Mouse (Mus musculus): ENCODE data around the gene Plekhg5.
"Not testable (repeated sequence)": the region's sequence is repeated elsewhere in the genome, so short reads cannot be mapped to it uniquely, and the experiment has no call there.

Gene Plekhg5

DNA sequence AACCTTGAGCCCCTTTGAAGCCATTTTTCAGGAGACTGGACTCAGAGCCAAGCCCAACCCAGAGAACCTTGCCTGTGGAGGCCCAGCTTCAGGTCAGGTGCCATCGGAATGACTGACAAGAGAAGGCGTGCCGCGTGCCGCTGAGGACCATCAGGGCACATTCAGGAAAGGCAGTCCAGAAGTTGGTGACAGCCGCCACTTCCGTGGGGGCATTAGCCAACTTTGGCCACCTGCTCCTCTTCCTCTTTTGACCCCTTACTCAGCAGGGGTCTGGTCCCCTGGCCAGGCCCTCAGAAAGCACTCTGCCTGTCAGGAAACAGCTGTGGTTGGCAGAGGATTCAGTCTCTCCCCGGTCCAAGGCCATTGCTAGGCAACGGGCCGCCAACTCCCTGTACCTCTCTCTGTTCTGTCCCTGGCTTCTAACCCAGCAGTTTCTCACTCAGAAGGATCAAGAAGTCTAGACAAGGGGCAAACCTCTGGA lies at the start of gene Plekhg5:
TSS of gene Plekhg5 (plus strand) at position 378 of the 481 bp plus-strand sequence.
- peak in 1 of 2 experiments; percentile 47 for DNase-seq

DNA sequence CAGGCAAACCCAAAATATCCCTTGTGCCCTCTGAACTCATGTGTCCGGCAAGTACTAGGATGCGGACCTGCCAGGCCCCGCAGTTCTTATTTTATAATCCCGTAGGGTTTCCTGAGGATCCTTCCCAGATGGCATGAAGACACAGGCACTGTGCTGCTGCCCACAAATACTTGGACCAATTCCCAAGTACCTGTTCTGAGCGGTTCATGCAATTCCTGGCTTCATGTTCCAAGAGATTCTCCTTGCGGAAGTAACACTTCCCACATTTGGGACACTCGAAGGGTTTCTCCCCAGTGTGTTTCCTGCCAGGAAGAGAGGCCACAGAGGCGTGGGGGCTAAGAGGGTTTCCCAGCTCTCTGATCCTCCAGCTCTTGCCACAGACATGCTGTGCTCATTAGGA lies 49.8 kb upstream of the Plekhg5 start:
- DNase-seq = no peak

- no peak for DNase-seq
Measured at GRCm38 (mm10) chr4:152024525-152024924, 47.8 kb upstream of the Plekhg5 start.

DNA sequence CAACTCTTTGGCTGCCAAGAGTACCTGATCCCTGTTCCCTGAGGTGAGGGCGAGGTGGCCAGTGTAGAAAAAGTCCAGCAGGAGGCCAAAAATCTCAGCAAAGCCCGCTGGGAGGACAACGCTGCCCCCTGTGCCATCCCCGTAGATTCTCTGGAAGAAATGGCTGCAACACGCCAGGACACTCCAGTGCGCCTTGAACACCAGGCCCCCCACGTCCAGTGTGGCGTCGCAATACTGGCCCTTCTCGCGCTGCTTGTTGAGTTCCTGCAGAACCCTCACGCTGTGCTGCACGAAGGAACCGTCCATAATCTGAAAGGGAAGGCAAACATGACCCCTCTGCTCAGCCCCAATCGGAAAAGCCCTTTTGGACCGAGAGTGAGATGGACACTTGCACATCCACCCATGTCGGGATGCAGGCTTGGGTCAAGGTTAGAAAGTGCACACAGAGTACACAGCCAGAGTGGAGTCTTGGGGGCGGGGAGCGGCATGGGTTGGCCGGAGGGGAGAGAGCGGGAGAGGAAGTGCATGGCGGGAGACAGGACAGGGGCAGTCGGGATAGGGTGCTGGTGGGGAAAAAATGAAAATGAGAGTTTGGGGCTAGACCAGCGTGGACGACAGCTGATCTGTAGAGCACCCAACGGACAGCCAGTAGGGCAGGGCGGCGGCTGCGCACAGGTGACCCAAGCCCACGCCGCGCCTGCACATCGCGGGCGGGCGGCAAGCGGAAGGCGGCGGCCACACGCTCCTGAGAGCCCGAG lies 45.4 kb upstream of the Plekhg5 start:
- peak in 1 of 2 experiments; percentile 69 for DNase-seq

DNA sequence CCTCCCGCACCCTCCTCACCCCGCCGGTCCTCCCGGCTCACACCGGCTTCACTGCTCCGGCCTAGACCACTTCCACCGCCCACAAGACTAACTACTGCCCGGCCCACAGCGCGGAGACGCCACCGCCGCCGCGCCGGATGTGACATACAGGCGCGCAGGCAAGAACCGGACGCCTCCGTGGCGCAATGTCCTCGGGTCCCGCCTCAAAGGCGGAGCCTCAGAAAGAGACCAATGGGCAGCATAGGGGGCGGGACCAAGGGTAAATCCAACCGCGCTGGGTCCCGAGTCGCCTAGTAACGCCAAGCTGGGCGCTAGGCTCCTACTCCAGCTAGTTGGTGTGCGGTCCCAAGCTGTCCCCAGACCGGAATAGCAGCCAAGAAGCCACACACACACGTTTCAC lies 44.8 kb upstream of the Plekhg5 start, which contains the start of gene Zbtb48:
TSS of gene Zbtb48 (minus strand) at position 148 of the 400 bp plus-strand sequence.
- peak; percentile 98 to 99 for DNase-seq

DNA sequence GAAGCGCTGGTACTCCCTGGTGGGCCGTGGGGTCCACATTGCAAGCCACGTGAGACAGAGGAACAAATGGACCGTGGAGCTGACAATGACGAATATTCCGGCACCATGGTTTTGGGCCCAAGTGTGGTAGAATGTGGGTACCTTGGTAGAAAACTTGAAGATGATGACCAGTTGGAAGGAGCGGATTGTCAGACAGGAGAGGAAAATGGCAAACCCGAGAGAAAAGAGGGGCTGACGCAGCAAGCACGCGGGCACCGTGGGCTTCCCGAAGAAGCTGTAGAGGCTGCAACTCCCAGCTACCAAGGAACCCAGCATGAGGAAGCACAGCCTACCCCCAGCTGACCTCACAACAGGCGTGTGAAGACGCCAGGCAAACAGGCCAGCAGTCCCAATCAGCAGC lies 43.8 kb upstream of the Plekhg5 start:
- no peak for DNase-seq

GRCm38 (mm10) chr4:152029087-152029486 lies 43.2 kb upstream of the Plekhg5 start:
- DNase-seq = peak in 1 of 2 experiments; percentile 50

DNA sequence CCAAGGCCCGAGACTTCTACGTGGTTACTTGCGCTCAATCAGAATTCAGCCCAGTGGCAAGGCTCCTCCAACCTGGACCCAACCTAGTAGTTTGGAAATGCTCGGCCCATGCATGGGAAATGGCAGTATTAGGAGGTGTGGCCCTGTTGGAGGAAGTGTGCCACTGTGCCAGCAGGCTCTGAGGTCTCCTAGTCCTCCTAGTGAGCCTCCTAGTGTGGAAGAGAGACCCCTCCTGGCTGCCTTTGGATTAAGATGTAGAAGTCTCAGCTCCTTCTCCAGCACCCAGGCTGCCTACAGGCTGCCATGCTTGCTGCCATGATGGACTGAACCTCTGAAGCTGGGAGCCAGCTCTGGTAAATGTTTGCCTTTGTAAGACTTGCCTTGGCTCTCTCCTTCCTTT lies 42.3 kb upstream of the Plekhg5 start:
- DNase-seq = no peak

GRCm38 (mm10) chr4:152032922-152033321 lies 39.4 kb upstream of the Plekhg5 start:
- DNase-seq = no peak

DNA sequence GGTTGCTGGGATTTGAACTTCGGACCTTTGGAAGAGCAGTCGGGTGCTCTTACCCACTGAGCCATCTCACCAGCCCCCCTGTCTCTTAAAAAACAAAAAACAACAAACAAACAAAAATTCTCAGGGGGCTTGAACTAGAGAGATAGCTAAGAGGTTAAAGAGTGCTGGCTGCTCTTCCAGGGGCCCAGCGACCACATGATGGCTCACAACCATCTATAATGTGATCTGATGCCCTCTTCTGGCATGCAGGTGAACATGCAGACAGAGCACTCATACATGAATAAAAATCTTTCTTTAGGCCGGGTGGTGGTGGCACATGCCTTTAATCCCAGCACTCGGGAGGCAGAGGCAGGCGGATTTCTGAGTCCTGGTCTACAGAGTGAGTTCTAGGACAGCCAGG lies 35.8 kb upstream of the Plekhg5 start:
- DNase-seq = not testable (repeated sequence)

DNA sequence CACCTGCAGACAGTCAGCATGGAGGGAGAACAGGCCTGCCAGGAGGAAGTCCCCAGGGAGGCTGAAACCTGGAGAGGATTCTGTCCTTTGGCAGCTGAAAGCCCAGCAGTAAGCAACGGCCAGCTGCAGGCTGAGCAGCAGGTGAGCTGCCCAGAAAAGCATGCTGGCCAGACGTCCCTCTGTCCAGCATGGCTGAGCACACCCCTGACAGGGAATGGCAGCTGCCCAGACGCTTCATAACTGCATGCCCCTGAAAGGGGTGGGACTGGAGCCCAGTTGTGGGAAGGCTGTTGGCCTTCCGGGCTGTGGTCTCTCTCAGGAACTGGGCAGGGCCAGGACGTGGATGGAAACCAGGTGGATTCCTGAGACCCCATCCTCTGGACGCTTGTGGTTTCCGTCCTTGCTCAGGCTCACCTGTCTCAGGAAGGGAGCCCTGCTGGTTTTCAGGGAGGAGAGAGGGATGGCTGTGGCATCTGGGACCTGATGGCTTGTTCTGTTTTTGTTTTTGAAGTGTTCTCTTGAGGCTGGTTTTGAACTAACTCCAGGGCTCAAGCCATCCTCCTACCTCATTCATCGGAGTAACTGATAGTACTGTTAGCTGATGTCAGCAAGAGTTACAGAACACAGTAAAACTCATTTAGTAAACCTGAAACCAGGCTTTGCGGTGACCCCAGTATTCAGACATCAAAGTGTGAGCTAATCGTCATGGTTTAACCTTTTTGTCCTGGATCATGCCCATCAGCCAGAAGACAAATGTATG lies 33.9 kb upstream of the Plekhg5 start, which contains the start of gene Tas1r1:
TSS of gene Tas1r1 (minus strand) at position 344 of the 760 bp plus-strand sequence.
- peak in 1 of 2 experiments; percentile 41 for DNase-seq

DNA sequence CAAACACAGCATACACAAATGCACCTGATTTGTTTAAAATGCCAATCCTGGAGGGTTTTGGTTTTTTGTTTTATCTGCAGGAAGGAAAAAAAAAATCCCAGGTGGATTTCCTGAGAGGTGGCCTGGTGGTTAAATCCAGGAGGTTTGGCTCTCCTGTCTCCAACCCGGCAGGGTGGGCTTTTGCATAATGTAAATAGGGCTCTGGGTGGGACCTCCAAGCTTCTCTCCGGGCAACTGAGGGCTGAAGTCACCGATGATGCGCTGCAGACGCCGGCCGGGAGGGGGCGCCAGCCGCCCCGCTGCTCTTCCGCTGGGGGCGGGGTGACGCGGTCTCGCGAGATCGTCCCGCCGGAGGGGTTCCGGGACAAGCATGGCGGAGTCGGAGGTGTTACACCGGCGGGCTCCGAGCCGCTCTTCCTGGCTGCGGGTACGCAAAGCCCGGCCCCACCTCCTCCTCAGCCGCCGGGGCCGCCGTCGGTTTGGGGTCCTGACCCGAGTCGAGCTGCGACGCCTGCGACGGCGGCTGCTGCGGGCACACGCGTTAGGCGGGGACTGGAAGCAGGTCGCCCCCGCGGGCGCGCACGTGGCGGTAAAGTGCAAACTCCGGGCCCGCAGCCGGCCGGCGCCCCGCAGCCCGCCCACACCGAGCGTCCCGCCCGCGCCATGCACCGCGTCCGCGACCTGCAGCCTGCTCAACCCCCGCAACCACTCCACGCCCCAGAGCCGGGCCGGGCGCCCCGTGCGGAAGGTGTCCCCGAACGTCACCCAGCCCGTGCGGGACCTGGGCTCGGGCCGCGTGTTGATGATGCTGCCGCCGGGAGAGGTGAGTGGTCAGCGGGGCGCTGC lies 33.1 kb upstream of the Plekhg5 start, which contains the start of gene Nol9:
TSS of gene Nol9 (plus strand) at position 337 of the 846 bp plus-strand sequence.
- DNase-seq = peak; percentile 93 to 98

GRCm38 (mm10) chr4:152039831-152040310 lies 32.4 kb upstream of the Plekhg5 start:
- peak; percentile 30 to 55 for DNase-seq

DNA sequence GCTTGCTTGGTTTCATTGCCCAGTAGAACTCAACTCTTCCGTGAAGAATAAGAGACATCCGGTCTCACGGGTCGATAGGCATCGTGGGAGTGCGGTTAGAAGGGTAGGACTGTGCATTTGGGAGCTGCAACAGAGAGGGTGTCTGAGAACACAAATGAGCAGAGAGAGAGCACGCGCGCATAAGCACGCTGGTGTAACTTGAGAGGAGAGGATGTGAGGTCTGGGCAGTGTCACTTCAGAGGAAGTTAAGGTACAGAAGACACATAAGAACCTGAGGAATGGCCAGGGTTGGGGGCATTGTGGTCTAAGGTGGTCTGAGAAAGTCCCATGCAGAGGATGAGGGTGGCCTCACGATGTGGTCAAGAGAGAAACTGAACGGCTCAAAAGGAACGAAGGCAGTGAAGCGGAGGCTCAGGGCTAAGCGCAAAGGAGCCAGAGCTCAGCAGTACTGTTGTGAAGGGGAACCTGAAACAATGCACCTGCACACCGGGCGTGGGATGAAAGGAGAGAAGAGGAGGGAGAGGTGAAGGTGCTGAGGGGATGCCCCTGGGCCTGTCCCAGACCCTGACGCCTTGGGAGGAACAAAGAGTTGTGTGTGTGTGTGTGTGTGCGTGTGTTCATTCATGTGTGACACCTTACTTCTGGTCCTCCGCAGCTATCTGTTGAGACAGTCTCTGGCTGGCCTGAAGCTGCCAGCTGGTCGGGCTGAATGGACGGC lies 30.2 kb upstream of the Plekhg5 start:
- DNase-seq = no peak

DNA sequence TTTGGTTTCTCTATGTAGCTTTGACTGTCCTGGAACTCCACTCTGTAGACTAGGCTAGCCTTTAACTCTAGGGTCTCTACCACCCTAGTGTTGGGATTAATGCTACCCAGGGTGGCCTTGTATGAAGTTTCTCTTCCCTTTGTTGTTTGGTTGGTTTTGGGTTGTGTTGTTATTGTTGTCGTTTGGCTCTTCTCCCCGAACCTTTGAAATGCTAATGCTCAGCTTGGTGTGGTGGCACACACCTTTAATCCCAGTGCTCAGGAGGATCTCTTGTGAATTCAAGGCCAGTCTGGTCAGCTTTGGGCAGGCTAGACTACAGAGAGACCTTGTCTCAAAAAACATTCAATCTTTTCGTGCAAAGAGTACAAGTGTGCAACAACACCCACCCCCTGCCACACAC lies 29.1 kb upstream of the Plekhg5 start:
- no peak for DNase-seq

DNA sequence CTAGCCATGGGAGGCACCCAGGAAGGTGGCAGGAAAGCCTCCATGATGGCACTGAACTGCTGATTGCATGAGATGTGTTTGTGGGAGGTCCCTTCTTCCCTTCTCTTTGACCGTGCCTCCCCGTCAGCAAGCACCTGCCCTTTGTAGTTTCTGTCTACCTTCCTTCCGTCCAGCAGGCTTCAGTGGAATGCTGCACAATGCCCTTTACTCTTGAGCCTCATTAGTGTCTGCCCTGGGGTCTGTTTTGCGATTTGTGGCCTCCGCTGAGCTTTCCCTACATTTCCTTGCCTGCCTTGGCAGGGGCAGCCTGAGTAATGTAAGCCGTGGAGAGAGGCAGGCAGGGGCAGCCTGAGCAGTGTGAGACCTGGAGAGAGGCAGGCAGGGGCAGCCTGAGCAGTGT lies 27.7 kb upstream of the Plekhg5 start:
- DNase-seq = peak; percentile 45

GRCm38 (mm10) chr4:152062390-152063110 lies 9.7 kb upstream of the Plekhg5 start:
- peak; percentile 78 to 85 for DNase-seq

- no peak for DNase-seq
Measured at GRCm38 (mm10) chr4:152067280-152067679, 5.0 kb upstream of the Plekhg5 start.

GRCm38 (mm10) chr4:152068166-152068724 lies 4.1 kb upstream of the Plekhg5 start:
- no peak for DNase-seq

- DNase-seq = no peak
Measured at GRCm38 (mm10) chr4:152069245-152069644, 3.1 kb upstream of the Plekhg5 start.
